Mouse (Mus musculus) small intestine, adult 2 months (tissue): ENCODE measurements at regions not wholly inside any gene's neighbourhood (a gene's known extent, or its start where the extent isn't known, plus 50 kb on each side); places are given as distances from the start of the nearest gene placed in this dataset.

Experiments
- H3K27ac ChIP-seq: fragments of 200-500 bp; 2 replicates; pipeline ENCODE4 v1.5.1; 2012; ENCODE audit warnings: low read depth, low read length, control low read depth, inconsistent platforms; ENCODE audit not compliant: insufficient read depth
- H3K27me3 ChIP-seq: fragments of 200-500 bp; 2 replicates; pipeline ENCODE4 v1.6.1; 2012; ENCODE audit warnings: mild to moderate bottlenecking, moderate library complexity, low read length, inconsistent platforms; ENCODE audit not compliant: control insufficient read depth, insufficient read depth
- H3K36me3 ChIP-seq: fragments of 200-500 bp; 2 replicates; pipeline ENCODE4 v1.6.1; 2012; ENCODE audit warnings: mild to moderate bottlenecking, low read length, control low read depth, inconsistent platforms; ENCODE audit not compliant: control insufficient read depth, insufficient read depth
- H3K4me1 ChIP-seq: fragments of 200-500 bp; 2 replicates; pipeline ENCODE4 v1.6.1; 2012; ENCODE audit warnings: low read length, inconsistent platforms, mixed read lengths; ENCODE audit not compliant: control insufficient read depth, insufficient read depth, insufficient read length
- H3K4me3 ChIP-seq: fragments of 200-500 bp; 2 replicates; pipeline ENCODE4 v1.5.1; 2012; ENCODE audit warnings: low read depth, mild to moderate bottlenecking, control low read depth, inconsistent platforms, low read length, moderate library complexity
- CTCF ChIP-seq: fragments of 200-500 bp; IDR thresholded peaks from 2 replicates; pipeline ENCODE4 v1.5.1; 2012; ENCODE audit warnings: low read depth, mild to moderate bottlenecking, control low read depth, inconsistent platforms, low read length, moderate library complexity, mixed read lengths; ENCODE audit not compliant: insufficient replicate concordance, insufficient read length; ENCODE audit errors: extremely low read depth
- POLR2A ChIP-seq: fragments of 200-500 bp; IDR thresholded peaks from 2 replicates; pipeline ENCODE4 v1.6.1; 2012; ENCODE audit warnings: low read depth, mild to moderate bottlenecking, control low read depth, inconsistent platforms, low read length, moderate library complexity
- WGBS: fragments of 180-500 bp; shearing (Covaris S2); methylation state at CpG from one replicate; pipeline ENCODE4 v1.1.7; 2018; 5-methylcytosine and 5-hydroxymethylcytosine counted together

GRCm38 (mm10) chr13:84064291-84064940 is 157.7 kb upstream of the Tmem161b start:
- WGBS = 37% methylated on average over 5 of the region's 5 CpGs
- Histone ChIP-seq H3K36me3 (no peaks in the 10 kb centered on the region), H3K4me1 (no peaks in the 10 kb centered on the region), H3K27me3 (no peaks in the 10 kb centered on the region), H3K4me3 (no peak overlapping the region), H3K27ac (no peak overlapping the region)
- TF ChIP-seq CTCF (no peak), POLR2A (no peak)

DNA sequence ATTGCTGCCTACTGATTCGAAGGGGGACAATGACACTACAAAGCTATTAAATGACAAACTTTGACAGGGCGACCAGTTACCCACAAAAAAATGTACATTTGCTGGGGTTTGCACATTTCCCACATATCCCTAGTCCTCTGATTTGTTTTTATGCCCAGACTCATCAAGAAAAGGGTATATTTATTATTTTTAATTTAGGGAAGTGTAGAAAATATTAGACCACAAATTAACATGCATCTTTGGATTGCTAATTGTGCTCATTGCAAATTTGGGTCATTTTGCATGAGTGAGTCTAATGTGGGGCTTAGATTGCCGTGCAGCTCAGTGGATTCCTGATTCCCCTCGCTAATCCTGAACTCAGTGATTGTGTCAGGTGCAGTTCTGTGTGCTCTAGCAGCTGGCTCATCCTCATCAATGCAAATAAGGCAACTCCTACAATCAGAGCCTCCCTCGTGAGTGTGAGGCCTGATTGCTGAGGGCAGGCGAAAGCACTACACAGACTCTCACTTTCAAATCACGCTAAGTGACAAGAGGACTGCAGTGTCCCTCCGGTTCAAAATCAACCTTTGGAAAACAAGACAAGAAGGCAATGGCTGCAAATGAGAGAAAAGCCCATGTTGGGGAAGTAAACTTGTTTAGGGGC is 156.7 kb upstream of the Tmem161b start:
- Histone ChIP-seq H3K27me3 (no peaks in the 10 kb centered on the region), H3K36me3 (no peaks in the 10 kb centered on the region), H3K27ac (no peak overlapping the region), H3K4me1 (no peaks in the 10 kb centered on the region), H3K4me3 (no peak overlapping the region)
- 69% methylated on average over 8 of the region's 8 CpGs for WGBS
- TF ChIP-seq POLR2A = no peak
- TF ChIP-seq CTCF = no peak

- Histone ChIP-seq H3K27ac (no peak overlapping the region), H3K4me1 (no peaks in the 10 kb centered on the region), H3K27me3 (no peaks in the 10 kb centered on the region), H3K36me3 (no peaks in the 10 kb centered on the region), H3K4me3 (no peak overlapping the region)
- 61% methylated on average over 15 of the region's 15 CpGs for WGBS
- TF ChIP-seq POLR2A (no peak), CTCF (no peak)
Measured at GRCm38 (mm10) chr13:84066211-84066959, 155.7 kb upstream of the Tmem161b start.

DNA sequence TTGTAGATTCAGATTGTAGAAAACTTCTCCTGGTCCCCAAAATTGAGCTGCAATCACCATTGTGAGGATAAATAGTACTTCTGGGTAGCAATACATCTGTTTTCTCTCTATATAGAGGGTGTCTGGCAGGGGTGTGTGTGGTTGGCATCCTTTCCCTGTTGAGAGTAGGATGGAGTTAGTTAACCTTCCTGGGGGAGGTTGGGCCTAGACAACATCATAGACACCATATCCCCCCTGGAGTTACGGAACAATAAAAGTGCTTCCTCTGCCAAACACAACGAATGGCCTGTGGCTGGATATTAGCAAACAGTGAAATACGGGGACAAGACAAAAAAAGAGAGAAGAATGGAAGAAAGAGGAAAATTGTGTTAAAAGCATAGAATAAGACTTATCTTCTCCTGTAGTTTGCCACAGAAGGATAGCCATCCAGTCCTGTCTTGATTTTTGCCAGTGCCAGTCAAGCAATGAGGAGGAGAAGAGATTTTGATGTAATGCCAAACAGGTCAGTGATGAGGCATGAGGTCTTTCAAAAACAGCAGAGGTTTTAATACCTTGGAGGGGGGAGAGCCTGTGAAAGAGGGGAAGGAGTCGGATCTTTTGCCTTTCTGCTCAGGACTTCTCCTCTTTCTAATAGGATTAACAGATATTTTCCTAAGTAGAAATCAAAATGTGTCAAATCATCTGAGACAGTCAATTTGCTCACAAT is 155.0 kb upstream of the Tmem161b start:
- no peak overlapping the region for H3K4me3 ChIP-seq
- no peaks in the 10 kb centered on the region for H3K27me3 ChIP-seq
- WGBS = 70% methylated on average over 4 of the region's 4 CpGs
- no peak overlapping the region for H3K27ac ChIP-seq
- H3K36me3 ChIP-seq = no peaks in the 10 kb centered on the region
- TF ChIP-seq CTCF (no peak), POLR2A (no peak)
- H3K4me1 ChIP-seq = no peaks in the 10 kb centered on the region

- Histone ChIP-seq H3K4me1 (no peaks in the 10 kb centered on the region), H3K27me3 (no peaks in the 10 kb centered on the region), H3K4me3 (no peak overlapping the region), H3K27ac (no peak overlapping the region), H3K36me3 (no peaks in the 10 kb centered on the region)
- TF ChIP-seq POLR2A = no peak
- TF ChIP-seq CTCF = no peak
- WGBS = 18% methylated on average over 1 of the region's 1 CpGs
Measured at GRCm38 (mm10) chr13:84068365-84068764, 153.7 kb upstream of the Tmem161b start.
